Mouse (Mus musculus): ENCODE data around the gene Sh3bgr. TPM values are rescaled to one million over a fixed set of nuclear protein-coding genes. Genes with fewer than 3 reads are reported as not detected.

Gene Sh3bgr
- under 1 TPM; 0.85 to 0.96 TPM for total RNA-seq (2021)

- no peak for DNase-seq (ENCODE audit: low spot score in 2 of 2)
- intact Hi-C loops (cut with DNase I): no loop called here
These were observed at the start of gene Sh3bgr for GRCm38 (mm10) chr16:96199913-96200701. TSS of gene Sh3bgr (plus strand) at chr16:96200450.

GRCm38 (mm10) chr16:96150995-96151394 lies 49.3 kb upstream of the Sh3bgr start:
- no peak for DNase-seq (ENCODE audit: low spot score in 2 of 2)
- intact Hi-C loops (cut with DNase I): no loop called here

GRCm38 (mm10) chr16:96151551-96151950 lies 48.7 kb upstream of the Sh3bgr start:
- intact Hi-C loops (cut with DNase I): no loop called here
- peak; percentile 45 to 53 for DNase-seq (ENCODE audit: low spot score in 2 of 2)

- intact Hi-C loops (cut with DNase I): no loop called here
These were observed 45.8 kb upstream of the Sh3bgr start for GRCm38 (mm10) chr16:96154476-96154875.

GRCm38 (mm10) chr16:96156019-96156418 lies 44.2 kb upstream of the Sh3bgr start:
- peak; percentile 68 to 95 for DNase-seq (ENCODE audit: low spot score in 2 of 2)
- intact Hi-C loops (cut with DNase I): loop anchor here (5.0 kb wide), 2 partner anchors 36 to 186 kb away; partner anchors contain the start of gene Lca5l

More at GRCm38 (mm10) chr16:96154476-96154875, 45.8 kb upstream of the Sh3bgr start:
- DNase-seq (ENCODE audit: low spot score in 2 of 2): no peak

- intact Hi-C loops (cut with DNase I): loop anchor here (5.0 kb wide), 2 partner anchors 35 to 185 kb away; partner anchors contain the start of gene Lca5l
- peak; percentile 63 to 95 for DNase-seq (ENCODE audit: low spot score in 2 of 2)
These were observed 43.1 kb upstream of the Sh3bgr start for GRCm38 (mm10) chr16:96157171-96157570.

GRCm38 (mm10) chr16:96158511-96159080 lies 41.7 kb upstream of the Sh3bgr start:
- no peak for DNase-seq (ENCODE audit: low spot score in 2 of 2)
- intact Hi-C loops (cut with DNase I): loop anchor here (5.0 kb wide), 2 partner anchors 34 to 184 kb away; partner anchors contain the start of gene Lca5l

GRCm38 (mm10) chr16:96159091-96159731 lies 41.0 kb upstream of the Sh3bgr start:
- peak; percentile 35 to 37 for DNase-seq (ENCODE audit: low spot score in 2 of 2)
- intact Hi-C loops (cut with DNase I): loop anchor here (5.0 kb wide), 2 partner anchors 33 to 183 kb away; partner anchors contain the start of gene Lca5l

- DNase-seq (ENCODE audit: low spot score in 2 of 2): no peak
- intact Hi-C loops (cut with DNase I): loop anchor here (5.0 kb wide), 2 partner anchors 32 to 182 kb away; partner anchors contain the start of gene Lca5l
These were observed 40.4 kb upstream of the Sh3bgr start for GRCm38 (mm10) chr16:96159794-96160346.

GRCm38 (mm10) chr16:96160927-96161326 lies 39.3 kb upstream of the Sh3bgr start:
- DNase-seq (ENCODE audit: low spot score in 2 of 2): no peak
- intact Hi-C loops (cut with DNase I): no loop called here

GRCm38 (mm10) chr16:96161336-96161735 lies 38.9 kb upstream of the Sh3bgr start:
- intact Hi-C loops (cut with DNase I): no loop called here
- no peak for DNase-seq (ENCODE audit: low spot score in 2 of 2)

GRCm38 (mm10) chr16:96165723-96166264 lies 34.5 kb upstream of the Sh3bgr start:
- intact Hi-C loops (cut with DNase I): no loop called here

GRCm38 (mm10) chr16:96168837-96169236 lies 31.4 kb upstream of the Sh3bgr start:
- DNase-seq (ENCODE audit: low spot score in 2 of 2): no peak
- intact Hi-C loops (cut with DNase I): no loop called here

More at GRCm38 (mm10) chr16:96165723-96166264, 34.5 kb upstream of the Sh3bgr start:
- DNase-seq (ENCODE audit: low spot score in 2 of 2): no peak

- DNase-seq (ENCODE audit: low spot score in 2 of 2): no peak
- intact Hi-C loops (cut with DNase I): no loop called here
These were observed 26.6 kb upstream of the Sh3bgr start for GRCm38 (mm10) chr16:96173648-96174047.

- DNase-seq (ENCODE audit: low spot score in 2 of 2): no peak
- intact Hi-C loops (cut with DNase I): no loop called here
These were observed 24.9 kb upstream of the Sh3bgr start for GRCm38 (mm10) chr16:96175399-96175798.

- DNase-seq (ENCODE audit: low spot score in 2 of 2): no peak
- intact Hi-C loops (cut with DNase I): no loop called here
These were observed 21.1 kb upstream of the Sh3bgr start for GRCm38 (mm10) chr16:96179156-96179555.

- intact Hi-C loops (cut with DNase I): no loop called here
- DNase-seq (ENCODE audit: low spot score in 2 of 2): no peak
These were observed 12.6 kb upstream of the Sh3bgr start for GRCm38 (mm10) chr16:96187619-96188018.

GRCm38 (mm10) chr16:96191531-96192506 lies 8.4 kb upstream of the Sh3bgr start, which contains the start of gene Lca5l:
TSS of gene Lca5l (minus strand) at chr16:96192271.
- intact Hi-C loops (cut with DNase I): loop anchor here (5.0 kb wide), 1 partner anchor 35 kb away; no protein-coding TSS in a partner anchor
- peak; percentile 99 for DNase-seq (ENCODE audit: low spot score in 2 of 2)
